Mouse (Mus musculus) large intestine, adult 2 months (tissue): ENCODE measurements around the gene Olfr68. TPM values are rescaled to one million over a fixed set of nuclear protein-coding genes. Genes with fewer than 3 reads are reported as not detected.
"Not testable (repeated sequence)": the region's sequence is repeated elsewhere in the genome, so short reads cannot be mapped to it uniquely, and the experiment has no call there.

Experiments used
- DNase-seq: peaks from one replicate; pipeline ENCODE4 v3.0.0-alpha.2; 2012; ENCODE audit warnings: low read depth, low spot score
- WGBS: fragments of 180-500 bp; shearing (Covaris S2); methylation state at CpG from one replicate; pipeline ENCODE4 v1.1.7; 2018; 5-methylcytosine and 5-hydroxymethylcytosine counted together
- polyA plus RNA-seq: library from polyadenylated mRNA; depleted of rRNA; stranded (reverse); fragments of >200 nt; gene quantifications from 2 replicates; pipeline ENCODE4 v1.2.3, GENCODE M21; 2012; rRNA removed

Olfr68 gene
- polyA plus RNA-seq, 1 experiment = not detected

DNA sequence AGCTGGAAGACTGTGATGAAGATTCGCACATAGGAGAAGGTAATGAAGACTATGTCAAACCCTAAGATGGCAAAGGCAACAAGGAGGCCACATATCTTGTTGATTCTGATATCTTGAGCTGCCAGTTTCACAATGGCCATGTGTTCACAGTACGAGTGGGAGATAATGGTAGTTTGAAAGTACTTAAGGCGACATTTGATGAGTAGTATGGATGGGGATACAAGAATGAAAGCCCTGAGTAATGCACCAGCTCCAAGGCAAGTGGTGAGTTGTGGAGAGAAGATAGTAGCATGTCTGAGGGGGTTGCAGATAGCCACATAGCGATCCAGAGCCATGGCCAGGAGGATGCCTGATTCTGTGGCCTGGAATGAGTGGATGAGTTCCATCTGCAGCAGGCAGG lies 1.8 kb downstream of the Olfr68 start:
- 80% methylated on average over 4 of the region's 4 CpGs for WGBS
- not testable (repeated sequence) for DNase-seq

DNA sequence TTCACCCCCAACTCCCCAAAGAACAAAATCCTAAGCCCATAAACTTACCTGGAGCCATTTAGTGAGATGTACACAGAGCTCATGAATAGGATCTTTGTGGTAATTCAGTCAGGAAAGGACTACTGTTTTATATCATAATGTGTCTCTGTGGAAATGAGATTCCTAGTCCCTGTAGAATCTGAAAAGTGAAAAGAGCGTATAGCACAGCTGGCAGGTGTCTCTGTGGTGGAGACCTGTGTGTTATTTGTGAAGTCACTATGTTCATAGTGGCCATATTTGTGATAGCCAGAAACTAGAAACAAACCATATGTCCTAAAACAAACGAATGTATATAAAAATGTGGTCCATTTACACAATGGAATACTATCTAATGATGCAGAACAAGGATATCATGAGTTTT lies 8.0 kb downstream of the Olfr68 start, which contains the start of gene Olfr69:
Gene Olfr69, minus strand, starts transcription at position 101 of the 400 bp plus-strand sequence.
- WGBS = 55% methylated on average over 2 of the region's 2 CpGs
- no peak for DNase-seq

DNA sequence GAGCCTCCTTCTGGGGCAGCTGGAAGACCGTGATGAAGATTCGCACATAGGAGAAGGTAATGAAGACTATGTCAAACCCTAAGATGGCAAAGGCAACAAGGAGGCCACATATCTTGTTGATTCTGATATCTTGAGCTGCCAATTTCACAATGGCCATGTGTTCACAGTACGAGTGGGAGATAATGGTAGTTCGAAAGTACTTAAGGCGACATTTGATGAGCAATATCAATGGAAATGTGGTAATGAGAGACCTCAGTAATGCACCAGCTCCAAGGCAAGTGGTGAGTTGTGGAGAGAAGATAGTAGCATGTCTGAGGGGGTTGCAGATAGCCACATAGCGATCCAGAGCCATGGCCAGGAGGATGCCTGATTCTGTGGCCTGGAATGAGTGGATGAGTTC lies 11.8 kb downstream of the Olfr68 start:
- not testable (repeated sequence) for DNase-seq
- 81% methylated on average over 6 of the region's 6 CpGs for WGBS

DNA sequence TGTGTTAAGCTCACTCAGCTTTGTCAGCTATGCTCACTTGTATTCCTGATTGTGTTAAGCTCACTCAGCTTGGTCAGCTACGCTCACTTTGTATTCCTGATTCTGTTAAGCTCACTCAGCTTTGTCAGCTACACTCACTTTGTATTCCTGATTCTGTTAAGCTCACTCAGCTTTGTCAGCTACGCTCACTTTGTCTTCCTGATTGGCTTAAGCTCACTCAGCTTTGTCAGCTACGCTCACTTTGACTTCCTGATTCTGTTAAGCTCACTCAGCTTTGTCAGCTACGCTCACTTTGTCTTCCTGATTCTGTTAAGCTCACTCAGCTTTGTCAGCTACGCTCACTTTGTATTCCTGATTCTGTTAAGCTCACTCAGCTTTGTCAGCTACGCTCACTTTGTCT lies 17.3 kb downstream of the Olfr68 start:
- not testable (repeated sequence) for DNase-seq
- 79% methylated on average over 6 of the region's 6 CpGs for WGBS

DNA sequence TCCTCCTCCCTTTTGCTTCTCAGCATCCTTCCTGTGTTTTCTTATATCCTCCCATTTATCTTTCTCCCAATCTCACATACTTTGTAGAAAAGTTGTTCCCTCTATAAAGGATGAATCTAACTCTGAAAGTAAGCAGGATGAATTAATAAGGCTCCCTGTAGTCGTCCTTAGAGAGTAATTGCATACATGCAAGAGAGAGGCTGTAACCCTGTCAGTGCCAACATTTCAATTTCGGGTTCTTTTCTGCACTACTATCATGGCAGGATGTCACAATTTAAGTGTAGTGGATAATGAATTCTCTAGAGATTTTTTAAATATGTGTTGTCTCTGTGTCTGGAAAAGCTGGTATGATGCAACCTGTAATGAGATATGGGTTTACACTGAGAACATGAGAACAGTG lies 22.3 kb downstream of the Olfr68 start, which contains the start of gene Olfr630:
Gene Olfr630, minus strand, starts transcription at position 101 of the 400 bp plus-strand sequence.
- WGBS = 37% methylated on average over 2 of the region's 2 CpGs
- no peak for DNase-seq

DNA sequence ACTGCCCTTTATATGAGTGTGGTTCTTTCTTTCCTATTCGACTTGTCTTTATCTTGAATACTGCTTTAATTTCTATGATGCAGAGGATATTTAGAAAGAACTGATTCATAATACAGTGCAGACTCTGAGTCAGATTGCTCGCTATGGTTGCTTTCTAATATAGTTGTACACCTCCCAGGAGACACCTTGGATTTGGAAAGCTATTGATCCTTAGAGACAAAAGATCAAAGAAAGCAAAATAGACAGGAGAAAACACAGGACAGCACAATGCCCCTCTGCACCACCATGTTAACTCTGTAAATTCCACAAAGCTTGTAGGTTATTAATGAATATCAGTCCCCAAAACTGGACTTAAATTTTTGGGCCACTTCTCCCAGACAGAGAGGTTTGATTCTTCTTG lies 34.7 kb downstream of the Olfr68 start, which contains the start of gene Olfr629:
Gene Olfr629, minus strand, starts transcription at position 101 of the 400 bp plus-strand sequence.
- no peak for DNase-seq

DNA sequence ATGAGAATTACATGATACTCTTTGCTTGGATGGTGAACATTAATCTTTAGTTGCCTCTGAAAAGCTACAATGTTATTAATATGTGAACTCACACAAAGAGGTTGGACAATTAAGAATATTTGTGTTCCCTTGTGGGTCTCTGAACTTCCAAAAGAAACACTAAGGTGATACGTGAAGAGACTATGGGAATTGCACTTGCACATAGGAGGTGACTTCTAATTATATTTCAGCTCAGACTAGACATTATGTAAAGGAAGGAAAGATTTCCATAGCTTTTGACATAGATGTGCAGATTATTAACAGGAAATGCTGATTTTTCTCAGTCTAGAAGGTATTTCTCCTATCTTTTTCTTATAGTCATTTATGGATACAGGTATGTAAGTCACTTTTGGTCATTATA lies 49.4 kb downstream of the Olfr68 start, which contains the start of gene Olfr628:
Gene Olfr628, plus strand, starts transcription at position 301 of the 400 bp plus-strand sequence.
- 80% methylated on average over 1 of the region's 1 CpGs for WGBS
- DNase-seq = no peak

More for the DNA sequence above, 34.7 kb downstream of the Olfr68 start, which contains the start of gene Olfr629:
- 66% methylated on average over 2 of the region's 2 CpGs for WGBS

Other genes with a start within 250 kb of the Olfr68 start
- gene Olfr612, start 237.0 kb downstream of the Olfr68 start, polyA plus RNA-seq = not detected in 2 replicates
- gene Olfr613, start 231.6 kb downstream of the Olfr68 start, polyA plus RNA-seq = not detected in 2 replicates
- gene Olfr615, start 223.6 kb downstream of the Olfr68 start, polyA plus RNA-seq = not detected in 2 replicates
- not detected in 2 replicates for gene Olfr616, start 210.6 kb downstream of the Olfr68 start, polyA plus RNA-seq
- not detected in 2 replicates for gene Olfr617, start 206.6 kb downstream of the Olfr68 start, polyA plus RNA-seq
- gene Olfr618, start 189.6 kb downstream of the Olfr68 start, polyA plus RNA-seq = not detected in 2 replicates
- not detected in 2 replicates for gene Olfr619, start 179.1 kb downstream of the Olfr68 start, polyA plus RNA-seq
- gene Olfr620, start 167.2 kb downstream of the Olfr68 start, polyA plus RNA-seq = not detected in 2 replicates
- not detected in 2 replicates for gene Olfr622, start 137.0 kb downstream of the Olfr68 start, polyA plus RNA-seq
- not detected in 2 replicates for gene Olfr623, start 116.0 kb downstream of the Olfr68 start, polyA plus RNA-seq
- not detected in 2 replicates for gene Olfr624, start 108.5 kb downstream of the Olfr68 start, polyA plus RNA-seq
- gene Olfr625-ps1, start 97.0 kb downstream of the Olfr68 start, polyA plus RNA-seq = not detected in 2 replicates
- not detected in 2 replicates for gene Olfr243, start 65.0 kb downstream of the Olfr68 start, polyA plus RNA-seq
- not detected in 2 replicates for gene Olfr628, start 49.3 kb downstream of the Olfr68 start, polyA plus RNA-seq
- not detected in 2 replicates for gene Olfr629, start 34.8 kb downstream of the Olfr68 start, polyA plus RNA-seq
- gene Olfr630, start 22.4 kb downstream of the Olfr68 start, polyA plus RNA-seq = not detected in 2 replicates
- gene Olfr69, start 8.1 kb downstream of the Olfr68 start, polyA plus RNA-seq = not detected in 2 replicates
- gene Olfr67, start 12.1 kb upstream of the Olfr68 start, polyA plus RNA-seq = not detected in 2 replicates
- 7.5 and 9.3 TPM in 2 replicates for gene Hbb-bt, start 34.3 kb upstream of the Olfr68 start, polyA plus RNA-seq
- 97.3 and 114 TPM in 2 replicates for gene Hbb-bs, start 48.4 kb upstream of the Olfr68 start, polyA plus RNA-seq
- gene Hbb-bh2, start 60.8 kb upstream of the Olfr68 start, polyA plus RNA-seq = not detected in 2 replicates
- not detected in 2 replicates for gene Hbb-bh1, start 63.5 kb upstream of the Olfr68 start, polyA plus RNA-seq
- not detected in 2 replicates for gene Hbb-y, start 73.5 kb upstream of the Olfr68 start, polyA plus RNA-seq
- gene Olfr66, start 106.6 kb upstream of the Olfr68 start, polyA plus RNA-seq = not detected in 2 replicates
- gene Olfr64, start 114.8 kb upstream of the Olfr68 start, polyA plus RNA-seq = not detected in 2 replicates
- gene Olfr65, start 123.8 kb upstream of the Olfr68 start, polyA plus RNA-seq = not detected in 2 replicates
- not detected in 2 replicates for gene Olfr631, start 149.1 kb upstream of the Olfr68 start, polyA plus RNA-seq
- not detected in 2 replicates for gene Olfr632, start 154.6 kb upstream of the Olfr68 start, polyA plus RNA-seq
- not detected in 2 replicates for gene Olfr633, start 164.7 kb upstream of the Olfr68 start, polyA plus RNA-seq
- not detected in 2 replicates for gene Olfr635, start 191.5 kb upstream of the Olfr68 start, polyA plus RNA-seq
- gene Olfr638, start 219.0 kb upstream of the Olfr68 start, polyA plus RNA-seq = not detected in 2 replicates
- gene Olfr639, start 237.6 kb upstream of the Olfr68 start, polyA plus RNA-seq = not detected in 2 replicates
- gene Olfr640, start 245.9 kb upstream of the Olfr68 start, polyA plus RNA-seq = not detected in 2 replicates